Mouse (Mus musculus): ENCODE data around the gene Vti1b. TPM values are rescaled to one million over a fixed set of nuclear protein-coding genes. Genes with fewer than 3 reads are reported as not detected.
"Not testable (repeated sequence)": the region's sequence is repeated elsewhere in the genome, so short reads cannot be mapped to it uniquely, and the experiment has no call there.

Vti1b gene
- polyA plus RNA-seq, 1 experiment from 2014 or later, result 77.5 TPM

- Histone ChIP-seq H3K4me3 (ENCODE audit: low read length) (peak overlapping the region; percentile 65), H3K27me3 (ENCODE audit: control insufficient read depth, insufficient read depth, low read length) (no peaks in the 10 kb centered on the region), H3K4me1 (ENCODE audit: control insufficient read depth, insufficient read depth, low read length) (peaks cover 5% of the 10 kb centered on the region; the same call in 1 of the 2 replicates), H3K4me2 (replicated peaks; ENCODE audit: low read depth, low read length) (peak overlapping the region; percentile 62), H3K27ac (ENCODE audit: low read depth, low read length) (no peak overlapping the region), H3K9me3 (ENCODE audit: control insufficient read depth, low read length) (no peaks in the 10 kb centered on the region), H3K36me3 (ENCODE audit: control insufficient read depth, insufficient read depth, low read length) (peaks cover 18% of the 10 kb centered on the region; the same call in 1 of the 2 replicates), H3K9ac (ENCODE audit: low read depth, low read length) (peak overlapping the region; percentile 64)
- ATAC-seq (ENCODE audit: low FRiP score, low TSS enrichment), result peak; percentile 94
- 5% methylated on average over 14 of the region's 14 CpGs for WGBS
Measured at GRCm38 (mm10) chr12:79191701-79192100, 19.2 kb upstream of the Vti1b start.

GRCm38 (mm10) chr12:79190931-79191673 lies 18.6 kb upstream of the Vti1b start:
- under 1% methylated on average over 18 of the region's 18 CpGs for WGBS
- Histone ChIP-seq H3K4me2 (replicated peaks; ENCODE audit: low read depth, low read length) (peak overlapping the region; percentile 62), H3K27me3 (ENCODE audit: control insufficient read depth, insufficient read depth, low read length) (no peaks in the 10 kb centered on the region), H3K4me3 (ENCODE audit: low read length) (peak overlapping the region; percentile 65), H3K9ac (ENCODE audit: low read depth, low read length) (peak overlapping the region; percentile 64), H3K27ac (ENCODE audit: low read depth, low read length) (0 out of 2 replicates have a peak overlapping the region, but pooled peaks have one; percentile 18), H3K9me3 (ENCODE audit: control insufficient read depth, low read length) (no peaks in the 10 kb centered on the region), H3K36me3 (ENCODE audit: control insufficient read depth, insufficient read depth, low read length) (peaks cover 24% of the 10 kb centered on the region; the same call in 1 of the 2 replicates), H3K4me1 (ENCODE audit: control insufficient read depth, insufficient read depth, low read length) (peaks cover 5% of the 10 kb centered on the region; the same call in 1 of the 2 replicates)
- peak; percentile 92 for ATAC-seq (ENCODE audit: low FRiP score, low TSS enrichment)

GRCm38 (mm10) chr12:79185160-79185559 lies 12.7 kb upstream of the Vti1b start:
- not testable (repeated sequence) for H3K27me3 ChIP-seq (ENCODE audit: control insufficient read depth, insufficient read depth, low read length); H3K4me2 ChIP-seq (replicated peaks; ENCODE audit: low read depth, low read length); H3K4me3 ChIP-seq (ENCODE audit: low read length); H3K27ac ChIP-seq (ENCODE audit: low read depth, low read length); H3K9me3 ChIP-seq (ENCODE audit: control insufficient read depth, low read length); ATAC-seq (ENCODE audit: low FRiP score, low TSS enrichment); H3K4me1 ChIP-seq (ENCODE audit: control insufficient read depth, insufficient read depth, low read length); H3K9ac ChIP-seq (ENCODE audit: low read depth, low read length)
- 88% methylated on average over 5 of the region's 6 CpGs for WGBS
- H3K36me3 ChIP-seq (ENCODE audit: control insufficient read depth, insufficient read depth, low read length), result peaks cover 64% of the 10 kb centered on the region

GRCm38 (mm10) chr12:79175998-79176397 lies 3.5 kb upstream of the Vti1b start:
- 92% methylated on average over 5 of the region's 5 CpGs for WGBS
- H3K9me3 ChIP-seq (ENCODE audit: control insufficient read depth, low read length), result no peaks in the 10 kb centered on the region
- H3K4me3 ChIP-seq (ENCODE audit: low read length), result no peak overlapping the region
- H3K4me2 ChIP-seq (replicated peaks; ENCODE audit: low read depth, low read length), result no peak overlapping the region
- peaks cover 30% of the 10 kb centered on the region for H3K36me3 ChIP-seq (ENCODE audit: control insufficient read depth, insufficient read depth, low read length)
- H3K27me3 ChIP-seq (ENCODE audit: control insufficient read depth, insufficient read depth, low read length), result no peaks in the 10 kb centered on the region
- no peak for ATAC-seq (ENCODE audit: low FRiP score, low TSS enrichment)
- H3K9ac ChIP-seq (ENCODE audit: low read depth, low read length), result no peak overlapping the region
- H3K27ac ChIP-seq (ENCODE audit: low read depth, low read length), result no peak overlapping the region
- H3K4me1 ChIP-seq (ENCODE audit: control insufficient read depth, insufficient read depth, low read length), result no peaks in the 10 kb centered on the region; the same call in 1 of the 2 replicates

- no peaks in the 10 kb centered on the region for H3K9me3 ChIP-seq (ENCODE audit: control insufficient read depth, low read length)
- no peak overlapping the region for H3K9ac ChIP-seq (ENCODE audit: low read depth, low read length)
- no peak for ATAC-seq (ENCODE audit: low FRiP score, low TSS enrichment)
- H3K4me3 ChIP-seq (ENCODE audit: low read length), result no peak overlapping the region
- WGBS, result 85% methylated on average over 5 of the region's 5 CpGs
- no peak overlapping the region for H3K27ac ChIP-seq (ENCODE audit: low read depth, low read length)
- H3K36me3 ChIP-seq (ENCODE audit: control insufficient read depth, insufficient read depth, low read length), result peaks cover 25% of the 10 kb centered on the region
- H3K4me2 ChIP-seq (replicated peaks; ENCODE audit: low read depth, low read length), result no peak overlapping the region
- no peaks in the 10 kb centered on the region for H3K27me3 ChIP-seq (ENCODE audit: control insufficient read depth, insufficient read depth, low read length)
- no peaks in the 10 kb centered on the region; the same call in 1 of the 2 replicates for H3K4me1 ChIP-seq (ENCODE audit: control insufficient read depth, insufficient read depth, low read length)
Measured at GRCm38 (mm10) chr12:79173721-79174120, 1.3 kb upstream of the Vti1b start.

GRCm38 (mm10) chr12:79171269-79171995 lies 1.0 kb downstream of the Vti1b start:
- H3K36me3 ChIP-seq (ENCODE audit: control insufficient read depth, insufficient read depth, low read length), result peaks cover 15% of the 10 kb centered on the region
- no peak overlapping the region for H3K27ac ChIP-seq (ENCODE audit: low read depth, low read length)
- H3K4me3 ChIP-seq (ENCODE audit: low read length), result peak overlapping the region; percentile 81
- H3K4me1 ChIP-seq (ENCODE audit: control insufficient read depth, insufficient read depth, low read length), result no peaks in the 10 kb centered on the region; the same call in 1 of the 2 replicates
- H3K27me3 ChIP-seq (ENCODE audit: control insufficient read depth, insufficient read depth, low read length), result no peaks in the 10 kb centered on the region
- 31% methylated on average over 12 of the region's 12 CpGs for WGBS
- no peak for ATAC-seq (ENCODE audit: low FRiP score, low TSS enrichment)
- peak overlapping the region; percentile 44 for H3K4me2 ChIP-seq (replicated peaks; ENCODE audit: low read depth, low read length)
- H3K9me3 ChIP-seq (ENCODE audit: control insufficient read depth, low read length), result no peaks in the 10 kb centered on the region
- no peak overlapping the region; the same call in 1 of the 2 replicates for H3K9ac ChIP-seq (ENCODE audit: low read depth, low read length)

- H3K4me2 ChIP-seq (replicated peaks; ENCODE audit: low read depth, low read length), result no peak overlapping the region
- 77% methylated on average over 3 of the region's 3 CpGs for WGBS
- no peak for ATAC-seq (ENCODE audit: low FRiP score, low TSS enrichment)
- H3K4me3 ChIP-seq (ENCODE audit: low read length), result no peak overlapping the region
- H3K4me1 ChIP-seq (ENCODE audit: control insufficient read depth, insufficient read depth, low read length), result no peaks in the 10 kb centered on the region; the same call in 1 of the 2 replicates
- no peaks in the 10 kb centered on the region for H3K9me3 ChIP-seq (ENCODE audit: control insufficient read depth, low read length)
- H3K9ac ChIP-seq (ENCODE audit: low read depth, low read length), result no peak overlapping the region
- H3K27me3 ChIP-seq (ENCODE audit: control insufficient read depth, insufficient read depth, low read length), result no peaks in the 10 kb centered on the region
- H3K36me3 ChIP-seq (ENCODE audit: control insufficient read depth, insufficient read depth, low read length), result peaks cover 9% of the 10 kb centered on the region
- H3K27ac ChIP-seq (ENCODE audit: low read depth, low read length), result no peak overlapping the region
Measured at GRCm38 (mm10) chr12:79170421-79170820, 2.0 kb downstream of the Vti1b start.

GRCm38 (mm10) chr12:79169173-79169572 lies 3.3 kb downstream of the Vti1b start:
- no peak overlapping the region for H3K27ac ChIP-seq (ENCODE audit: low read depth, low read length)
- no peaks in the 10 kb centered on the region; the same call in 1 of the 2 replicates for H3K4me1 ChIP-seq (ENCODE audit: control insufficient read depth, insufficient read depth, low read length)
- H3K27me3 ChIP-seq (ENCODE audit: control insufficient read depth, insufficient read depth, low read length), result no peaks in the 10 kb centered on the region
- H3K9ac ChIP-seq (ENCODE audit: low read depth, low read length), result no peak overlapping the region
- ATAC-seq (ENCODE audit: low FRiP score, low TSS enrichment), result no peak
- H3K4me3 ChIP-seq (ENCODE audit: low read length), result no peak overlapping the region
- H3K4me2 ChIP-seq (replicated peaks; ENCODE audit: low read depth, low read length), result no peak overlapping the region
- no peaks in the 10 kb centered on the region for H3K9me3 ChIP-seq (ENCODE audit: control insufficient read depth, low read length)
- H3K36me3 ChIP-seq (ENCODE audit: control insufficient read depth, insufficient read depth, low read length), result peaks cover 14% of the 10 kb centered on the region; the same call in 1 of the 2 replicates

GRCm38 (mm10) chr12:79162876-79163275 lies 9.6 kb downstream of the Vti1b start:
- H3K4me3 ChIP-seq (ENCODE audit: low read length), result no peak overlapping the region
- H3K36me3 ChIP-seq (ENCODE audit: control insufficient read depth, insufficient read depth, low read length), result peaks cover 59% of the 10 kb centered on the region
- H3K9me3 ChIP-seq (ENCODE audit: control insufficient read depth, low read length), result no peaks in the 10 kb centered on the region
- no peaks in the 10 kb centered on the region for H3K27me3 ChIP-seq (ENCODE audit: control insufficient read depth, insufficient read depth, low read length)
- WGBS, result 91% methylated on average over 3 of the region's 3 CpGs
- no peak for ATAC-seq (ENCODE audit: low FRiP score, low TSS enrichment)
- no peak overlapping the region for H3K27ac ChIP-seq (ENCODE audit: low read depth, low read length)
- no peaks in the 10 kb centered on the region for H3K4me1 ChIP-seq (ENCODE audit: control insufficient read depth, insufficient read depth, low read length)
- H3K9ac ChIP-seq (ENCODE audit: low read depth, low read length), result no peak overlapping the region
- no peak overlapping the region for H3K4me2 ChIP-seq (replicated peaks; ENCODE audit: low read depth, low read length)
